Mouse (Mus musculus): ENCODE results near the gene Emsy. TPM values are rescaled to one million over a fixed set of nuclear protein-coding genes. Genes with fewer than 3 reads are reported as not detected.

The Emsy gene
- total and polyA plus RNA-seq, 2 experiments from 2014 or later, result 26.8 to 52.4 TPM

- Histone ChIP-seq H3K4me2 (ENCODE audit: low read depth) (no peak overlapping the region), H3K4me3 (ENCODE audit: low read depth, low read length) (no peak overlapping the region), H3K4me1 (ENCODE audit: insufficient read depth) (no peaks in the 10 kb centered on the region), H3K36me3 (ENCODE audit: insufficient read depth) (no peaks in the 10 kb centered on the region), H3K9me3 (ENCODE audit: low read length) (no peaks in the 10 kb centered on the region), H3K9ac (no peak overlapping the region), H3K27ac (ENCODE audit: low read depth, low read length) (no peak overlapping the region), H3K27me3 (ENCODE audit: insufficient read depth, low read length) (no peaks in the 10 kb centered on the region)
- DNase-seq (no peak), ATAC-seq (no peak)
- no peak for TF ChIP-seq CTCF (IDR thresholded peaks at IDR 0.05; ENCODE audit: low read depth)
- WGBS, result 92% methylated on average over 10 of the region's 10 CpGs
Observed at GRCm38 (mm10) chr7:98682821-98683220, 26.2 kb upstream of the Emsy start.

DNA sequence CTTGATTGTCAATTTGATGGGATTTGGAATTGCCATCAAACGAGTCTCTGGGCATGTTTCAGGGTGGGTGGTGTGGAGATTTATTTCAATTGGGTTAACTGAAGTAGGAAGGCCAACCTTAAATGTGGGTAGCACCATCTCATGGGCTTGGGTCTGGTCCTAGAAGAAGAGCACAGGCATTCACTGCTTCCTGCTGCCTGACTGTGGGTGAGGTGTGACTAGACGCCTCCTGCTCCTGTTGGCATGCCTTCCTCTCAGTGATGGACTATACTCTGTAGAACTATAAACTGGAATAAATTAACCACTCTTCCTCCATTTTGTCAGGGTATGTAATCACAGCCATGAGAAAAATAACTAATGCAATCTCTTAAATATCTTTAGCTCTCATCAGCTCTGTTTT, 24.1 kb upstream of the Emsy start:
- H3K36me3 ChIP-seq (ENCODE audit: insufficient read depth), result no peaks in the 10 kb centered on the region
- no peaks in the 10 kb centered on the region for H3K4me1 ChIP-seq (ENCODE audit: insufficient read depth)
- no peak for TF ChIP-seq CTCF (IDR thresholded peaks at IDR 0.05; ENCODE audit: low read depth)
- ATAC-seq, result no peak
- no peaks in the 10 kb centered on the region for H3K27me3 ChIP-seq (ENCODE audit: insufficient read depth, low read length)
- no peak overlapping the region for H3K4me3 ChIP-seq (ENCODE audit: low read depth, low read length)
- H3K9me3 ChIP-seq (ENCODE audit: low read length), result no peaks in the 10 kb centered on the region
- no peak overlapping the region for H3K9ac ChIP-seq
- WGBS, result 59% methylated on average over 2 of the region's 2 CpGs
- no peak overlapping the region for H3K27ac ChIP-seq (ENCODE audit: low read depth, low read length)
- H3K4me2 ChIP-seq (ENCODE audit: low read depth), result no peak overlapping the region
- DNase-seq, result no peak

- Histone ChIP-seq H3K4me1 (ENCODE audit: insufficient read depth) (no peaks in the 10 kb centered on the region), H3K27ac (ENCODE audit: low read depth, low read length) (no peak overlapping the region), H3K4me2 (ENCODE audit: low read depth) (no peak overlapping the region), H3K27me3 (ENCODE audit: insufficient read depth, low read length) (no peaks in the 10 kb centered on the region), H3K9ac (no peak overlapping the region), H3K9me3 (ENCODE audit: low read length) (no peaks in the 10 kb centered on the region), H3K4me3 (ENCODE audit: low read depth, low read length) (no peak overlapping the region), H3K36me3 (ENCODE audit: insufficient read depth) (no peaks in the 10 kb centered on the region)
- TF ChIP-seq CTCF (IDR thresholded peaks at IDR 0.05; ENCODE audit: low read depth), result no peak
- WGBS, result 82% methylated on average over 7 of the region's 7 CpGs
- ATAC-seq (no peak), DNase-seq (no peak)
Observed at GRCm38 (mm10) chr7:98678441-98678840, 21.9 kb upstream of the Emsy start.

- Histone ChIP-seq H3K4me3 (ENCODE audit: low read depth, low read length) (no peak overlapping the region), H3K4me2 (ENCODE audit: low read depth) (no peak overlapping the region), H3K4me1 (ENCODE audit: insufficient read depth) (no peaks in the 10 kb centered on the region), H3K9me3 (ENCODE audit: low read length) (no peaks in the 10 kb centered on the region), H3K9ac (no peak overlapping the region), H3K27me3 (ENCODE audit: insufficient read depth, low read length) (no peaks in the 10 kb centered on the region), H3K36me3 (ENCODE audit: insufficient read depth) (no peaks in the 10 kb centered on the region), H3K27ac (ENCODE audit: low read depth, low read length) (no peak overlapping the region)
- WGBS, result 94% methylated on average over 2 of the region's 2 CpGs
- TF ChIP-seq CTCF (IDR thresholded peaks at IDR 0.05; ENCODE audit: low read depth), result no peak
- DNase-seq (no peak), ATAC-seq (no peak)
Observed at GRCm38 (mm10) chr7:98677511-98677910, 20.9 kb upstream of the Emsy start.

GRCm38 (mm10) chr7:98674344-98674743, 17.8 kb upstream of the Emsy start:
- Histone ChIP-seq H3K9ac (no peak overlapping the region), H3K4me3 (ENCODE audit: low read depth, low read length) (no peak overlapping the region), H3K27me3 (ENCODE audit: insufficient read depth, low read length) (no peaks in the 10 kb centered on the region), H3K27ac (ENCODE audit: low read depth, low read length) (no peak overlapping the region), H3K4me1 (ENCODE audit: insufficient read depth) (no peaks in the 10 kb centered on the region), H3K36me3 (ENCODE audit: insufficient read depth) (no peaks in the 10 kb centered on the region), H3K9me3 (ENCODE audit: low read length) (no peaks in the 10 kb centered on the region), H3K4me2 (ENCODE audit: low read depth) (no peak overlapping the region)
- ATAC-seq, result no peak
- WGBS, result 84% methylated on average over 4 of the region's 4 CpGs
- TF ChIP-seq CTCF (IDR thresholded peaks at IDR 0.05; ENCODE audit: low read depth), result no peak
- no peak for DNase-seq

DNA sequence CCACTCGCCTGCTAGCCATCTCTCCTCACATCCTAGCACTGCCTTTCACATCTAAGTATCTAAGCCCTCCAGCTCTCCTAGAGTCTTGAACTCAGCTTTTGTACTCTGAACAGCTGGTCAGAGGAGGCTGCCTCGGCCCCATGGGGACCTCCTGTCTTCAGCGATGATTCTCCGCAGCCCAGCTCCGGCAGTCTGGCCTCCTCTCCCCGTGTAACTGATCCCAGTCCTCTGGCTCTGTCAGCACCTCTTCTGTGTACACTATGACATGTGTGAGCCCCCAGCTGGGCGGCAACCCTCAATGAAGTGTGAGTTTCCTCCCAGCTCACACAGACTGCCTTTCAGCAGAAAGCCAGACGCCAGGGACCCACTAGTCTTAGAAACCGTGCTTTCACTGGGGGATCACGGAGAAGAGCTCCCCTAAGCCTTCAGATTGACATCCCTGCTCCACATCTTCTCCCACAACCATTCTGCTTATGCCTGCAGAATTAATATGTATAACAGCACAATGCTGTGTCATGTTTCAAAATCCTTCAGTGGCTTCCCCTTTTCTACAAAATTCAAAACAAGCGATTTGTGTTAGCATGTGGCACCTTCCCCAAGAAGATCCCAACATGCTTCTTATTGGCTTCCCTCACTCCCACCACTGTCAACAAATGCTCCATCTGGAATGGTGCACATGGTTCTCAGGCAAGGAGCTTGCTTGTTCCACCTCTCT, 15.8 kb upstream of the Emsy start:
- H3K27me3 ChIP-seq (ENCODE audit: insufficient read depth, low read length), result no peaks in the 10 kb centered on the region
- 69% methylated on average over 11 of the region's 11 CpGs for WGBS
- no peak overlapping the region for H3K4me3 ChIP-seq (ENCODE audit: low read depth, low read length)
- DNase-seq (no peak), ATAC-seq (peak; percentile 27; the same call in 1 of the 2 replicates)
- no peaks in the 10 kb centered on the region for H3K9me3 ChIP-seq (ENCODE audit: low read length)
- H3K4me2 ChIP-seq (ENCODE audit: low read depth), result no peak overlapping the region
- H3K36me3 ChIP-seq (ENCODE audit: insufficient read depth), result no peaks in the 10 kb centered on the region
- H3K4me1 ChIP-seq (ENCODE audit: insufficient read depth), result no peaks in the 10 kb centered on the region
- no peak overlapping the region for H3K9ac ChIP-seq
- no peak overlapping the region for H3K27ac ChIP-seq (ENCODE audit: low read depth, low read length)
- no peak for TF ChIP-seq CTCF (IDR thresholded peaks at IDR 0.05; ENCODE audit: low read depth)

DNA sequence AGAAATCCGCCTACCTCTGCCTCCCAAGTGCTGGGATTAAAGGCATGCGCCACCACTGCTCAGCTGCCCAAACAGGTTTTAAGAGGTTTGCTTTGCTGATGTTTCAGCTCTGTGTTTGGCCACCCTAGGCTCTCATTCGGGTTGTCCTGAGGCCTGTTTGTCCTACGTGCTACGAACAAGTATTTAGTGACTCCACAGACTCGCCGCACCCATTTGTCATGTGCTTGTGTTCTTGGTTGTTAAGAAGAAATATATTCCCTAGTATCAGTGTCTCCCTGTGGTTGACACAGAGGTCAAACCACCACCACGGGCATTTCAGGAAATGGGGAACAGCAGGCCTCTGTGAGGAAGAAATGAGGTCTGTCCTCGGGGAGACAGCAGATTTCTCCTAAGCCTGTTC, 14.8 kb upstream of the Emsy start:
- WGBS, result 85% methylated on average over 9 of the region's 9 CpGs
- no peak overlapping the region for H3K27ac ChIP-seq (ENCODE audit: low read depth, low read length)
- H3K4me3 ChIP-seq (ENCODE audit: low read depth, low read length), result no peak overlapping the region
- no peak overlapping the region for H3K9ac ChIP-seq
- ATAC-seq (no peak), DNase-seq (no peak)
- H3K36me3 ChIP-seq (ENCODE audit: insufficient read depth), result no peaks in the 10 kb centered on the region
- H3K9me3 ChIP-seq (ENCODE audit: low read length), result no peaks in the 10 kb centered on the region
- H3K4me1 ChIP-seq (ENCODE audit: insufficient read depth), result no peaks in the 10 kb centered on the region
- H3K4me2 ChIP-seq (ENCODE audit: low read depth), result no peak overlapping the region
- no peak for TF ChIP-seq CTCF (IDR thresholded peaks at IDR 0.05; ENCODE audit: low read depth)
- H3K27me3 ChIP-seq (ENCODE audit: insufficient read depth, low read length), result no peaks in the 10 kb centered on the region

Data from forebrain, postnatal 0 days (tissue).